Mouse (Mus musculus) embryonic facial prominence, embryonic 11.5 days (tissue): ENCODE results near the gene Dynlrb1. TPM values are rescaled to one million over a fixed set of nuclear protein-coding genes. Genes with fewer than 3 reads are reported as not detected.

Experiments used
- ATAC-seq: fragments of 200-750 bp; cut with Nextera tagmentation; replicated peaks from 2 replicates; pipeline ENCODE4 v1.8.0; 2017; ENCODE audit warnings: low read depth; ENCODE audit not compliant: insufficient number of reproducible peaks, low FRiP score, low TSS enrichment
- DNase-seq: peaks from one replicate; pipeline ENCODE4 v3.0.0-alpha.2; 2015; ENCODE audit warnings: low spot score
- H3K27ac ChIP-seq: fragments of 300-500 bp; sonication (generic); replicated peaks from 2 replicates; pipeline ENCODE4 v1.5.1; 2014; ENCODE audit warnings: mild to moderate bottlenecking, low read depth, low read length, control low read depth
- H3K27me3 ChIP-seq: fragments of 300-500 bp; sonication (generic); 2 replicates; pipeline ENCODE4 v1.6.1; 2014; ENCODE audit warnings: mild to moderate bottlenecking, low read length, moderate library complexity, mixed read lengths; ENCODE audit not compliant: control insufficient read depth, insufficient read depth
- H3K36me3 ChIP-seq: fragments of 300-500 bp; sonication (generic); replicated peaks from 2 replicates; pipeline ENCODE4 v1.6.1; 2014; ENCODE audit warnings: low read depth, mild to moderate bottlenecking, low read length, moderate library complexity, mixed read lengths; ENCODE audit not compliant: control insufficient read depth, insufficient read depth
- H3K4me1 ChIP-seq: fragments of 300-500 bp; sonication (generic); 2 replicates; pipeline ENCODE4 v1.6.1; 2014; ENCODE audit warnings: low read length, mixed read lengths; ENCODE audit not compliant: control insufficient read depth, insufficient read depth
- H3K4me2 ChIP-seq: fragments of 300-500 bp; sonication (generic); 2 replicates; pipeline ENCODE4 v1.6.1; 2014; ENCODE audit warnings: low read depth, mild to moderate bottlenecking, control low read depth, low read length, moderate library complexity
- H3K4me3 ChIP-seq: fragments of 300-500 bp; sonication (generic); 2 replicates; pipeline ENCODE4 v1.5.1; 2014; ENCODE audit warnings: low read depth, low read length, control low read depth
- H3K9ac ChIP-seq: fragments of 300-500 bp; sonication (generic); replicated peaks from 2 replicates; pipeline ENCODE4 v1.6.1; 2014; ENCODE audit warnings: mild to moderate bottlenecking, control low read depth, low read length
- H3K9me3 ChIP-seq: fragments of 300-500 bp; sonication (generic); replicated peaks from 2 replicates; pipeline ENCODE4 v1.6.1; 2016; ENCODE audit warnings: mild to moderate bottlenecking, low read length, inconsistent platforms, mixed read lengths; ENCODE audit not compliant: control insufficient read depth
- WGBS: fragments of 180-500 bp; shearing (Covaris S2); extraction: QIAGEN DNeasy Blood & Tissue Kit; methylation state at CpG from one replicate; pipeline ENCODE4 v1.1.7; 2014; 5-methylcytosine and 5-hydroxymethylcytosine counted together
- polyA plus RNA-seq: library from polyadenylated mRNA; unstranded; fragments of >200 nt; fragmentation: Nextera tagmentation; extraction: Ambion mirVana; gene quantifications from 2 replicates; pipeline ENCODE4 v1.2.1, GENCODE M21; 2014

Dynlrb1 gene
- 515 and 533 TPM in 2 replicates for polyA plus RNA-seq

DNA sequence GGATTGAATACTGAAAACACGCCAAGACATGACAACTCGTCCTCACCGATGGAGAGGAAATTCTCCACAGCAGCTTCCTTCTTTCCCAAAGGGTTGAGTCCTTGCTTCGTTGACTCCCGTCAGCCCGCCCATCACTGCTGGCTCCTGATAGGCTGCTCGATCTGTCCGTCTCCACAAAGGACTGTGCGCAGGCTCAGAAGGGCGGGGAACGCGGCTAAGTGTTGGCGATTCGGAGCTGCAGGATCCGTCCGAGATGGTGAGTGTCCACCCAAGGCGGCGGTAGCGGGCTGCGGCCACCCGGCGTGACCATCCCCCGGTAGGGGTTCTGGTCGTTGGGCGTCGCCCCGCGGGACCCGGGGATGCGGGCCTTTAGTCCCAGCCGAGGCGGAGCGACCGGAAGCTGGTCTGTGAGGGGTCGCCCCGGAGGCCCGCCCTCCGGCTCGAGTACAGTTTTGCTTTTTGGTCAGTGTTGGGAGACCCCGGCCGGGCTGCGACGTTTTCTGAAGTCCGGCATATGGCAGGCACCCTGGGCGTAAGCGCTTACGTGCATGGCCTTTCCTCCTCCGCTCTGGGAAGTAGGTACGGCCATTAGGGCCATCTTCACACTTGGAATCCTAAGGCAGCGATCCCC, at the start of gene Dynlrb1:
TSS of gene Dynlrb1 (plus strand) at position 172 of the 631 bp plus-strand sequence.
- H3K9me3 ChIP-seq, result no peaks in the 10 kb centered on the region
- no peaks in the 10 kb centered on the region for H3K27me3 ChIP-seq
- WGBS, result under 1% methylated on average over 50 of the region's 50 CpGs
- peak within 1 kb of the TSS; percentile 67 for H3K4me3 ChIP-seq
- peak within 1 kb of the TSS; percentile 87 for H3K27ac ChIP-seq
- ATAC-seq (peak; percentile 98), DNase-seq (peak; percentile 98)
- peak within 1 kb of the TSS; percentile 83 for H3K9ac ChIP-seq
- peaks cover 2% of the 10 kb centered on the region; the same call in 1 of the 2 replicates for H3K4me1 ChIP-seq
- H3K4me2 ChIP-seq, result peak within 1 kb of the TSS; percentile 80
- H3K36me3 ChIP-seq, result no peaks in the 10 kb centered on the region

- Histone ChIP-seq H3K36me3 (peaks cover 9% of the 10 kb centered on the region; the same call in 1 of the 2 replicates), H3K27ac (no peak overlapping the region), H3K4me1 (no peaks in the 10 kb centered on the region), H3K4me3 (no peak overlapping the region), H3K9ac (no peak overlapping the region), H3K4me2 (no peak overlapping the region), H3K9me3 (no peaks in the 10 kb centered on the region), H3K27me3 (no peaks in the 10 kb centered on the region)
- 84% methylated on average over 2 of the region's 2 CpGs for WGBS
- no peak for ATAC-seq
- DNase-seq, result peak; percentile 30
These were observed 28.9 kb upstream of the Dynlrb1 start for GRCm38 (mm10) chr2:155207419-155207818.

- H3K36me3 ChIP-seq, result peaks cover 2% of the 10 kb centered on the region; the same call in 1 of the 2 replicates
- no peak overlapping the region for H3K9ac ChIP-seq
- no peaks in the 10 kb centered on the region for H3K27me3 ChIP-seq
- H3K4me1 ChIP-seq, result no peaks in the 10 kb centered on the region
- H3K4me3 ChIP-seq, result no peak overlapping the region
- no peak overlapping the region for H3K27ac ChIP-seq
- H3K9me3 ChIP-seq, result no peaks in the 10 kb centered on the region
- no peak overlapping the region for H3K4me2 ChIP-seq
- 92% methylated on average over 2 of the region's 2 CpGs for WGBS
- no peak for ATAC-seq
- no peak for DNase-seq
These were observed 13.2 kb upstream of the Dynlrb1 start for GRCm38 (mm10) chr2:155223145-155223544.

GRCm38 (mm10) chr2:155224721-155225120, 11.6 kb upstream of the Dynlrb1 start:
- no peak overlapping the region for H3K4me3 ChIP-seq
- ATAC-seq, result no peak
- H3K27me3 ChIP-seq, result no peaks in the 10 kb centered on the region
- H3K9ac ChIP-seq, result no peak overlapping the region
- 90% methylated on average over 7 of the region's 7 CpGs for WGBS
- DNase-seq, result no peak
- no peaks in the 10 kb centered on the region; the same call in 1 of the 2 replicates for H3K36me3 ChIP-seq
- no peaks in the 10 kb centered on the region for H3K9me3 ChIP-seq
- no peaks in the 10 kb centered on the region for H3K4me1 ChIP-seq
- no peak overlapping the region for H3K4me2 ChIP-seq
- no peak overlapping the region for H3K27ac ChIP-seq

DNA sequence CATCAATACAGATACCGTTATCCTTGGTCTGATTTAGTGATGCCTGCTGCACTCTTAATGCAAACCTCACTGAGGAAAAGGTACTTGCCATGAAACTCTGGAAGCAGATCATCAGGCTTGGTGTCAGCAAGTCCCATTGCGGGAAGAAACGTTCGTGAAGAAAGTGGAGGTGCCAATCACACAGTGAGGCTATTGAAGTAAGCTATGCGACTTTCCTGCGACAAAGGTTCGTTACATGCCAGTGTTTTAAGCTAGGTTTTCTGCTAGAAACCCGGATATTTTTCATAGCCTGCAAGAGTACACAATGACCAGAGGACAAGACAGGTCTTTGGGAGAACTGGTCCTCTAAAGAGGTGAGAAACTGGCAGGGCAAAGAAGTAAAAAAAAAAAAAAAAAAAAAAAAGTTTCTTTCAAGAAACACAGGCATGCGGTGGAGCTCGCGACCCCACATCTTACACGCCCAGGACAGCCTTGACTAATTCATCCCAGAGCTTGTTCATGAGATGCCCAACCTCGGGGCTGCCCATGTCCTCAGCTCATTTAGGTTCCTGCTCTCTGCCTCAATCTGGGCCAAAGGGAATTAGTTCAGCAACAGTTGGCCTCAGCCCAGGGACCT, 479 bp upstream of the Dynlrb1 start:
- WGBS, result 5% methylated on average over 13 of the region's 13 CpGs

DNA sequence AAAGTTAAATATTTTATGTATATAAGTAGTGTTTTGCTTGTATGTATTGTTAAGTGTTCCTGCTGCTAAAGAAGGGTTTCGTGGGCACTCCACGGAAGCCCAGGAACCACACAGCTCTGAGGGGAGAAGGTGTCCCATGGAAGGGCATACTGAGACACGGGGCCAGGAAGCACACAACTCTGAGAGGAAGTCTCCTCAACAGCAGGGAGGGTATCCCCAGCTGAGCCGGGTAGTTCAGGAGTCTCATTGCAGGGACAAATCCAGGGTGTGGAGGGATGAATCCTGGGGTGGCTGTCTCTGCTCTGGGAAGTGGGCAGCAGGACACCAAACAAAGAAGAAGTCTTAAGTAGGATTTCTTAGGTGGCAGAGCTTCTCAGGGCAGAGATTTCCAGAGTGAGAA, 943 bp downstream of the Dynlrb1 start:
- Histone ChIP-seq H3K4me2 (peak overlapping the region; percentile 80), H3K27ac (no peak overlapping the region), H3K4me3 (peak overlapping the region; percentile 67), H3K27me3 (no peaks in the 10 kb centered on the region), H3K36me3 (no peaks in the 10 kb centered on the region), H3K9ac (peak overlapping the region; percentile 83), H3K4me1 (peaks cover 2% of the 10 kb centered on the region; the same call in 1 of the 2 replicates), H3K9me3 (no peaks in the 10 kb centered on the region)
- WGBS, result 22% methylated on average over 4 of the region's 4 CpGs
- DNase-seq (no peak), ATAC-seq (no peak)

More for the DNA sequence above, 479 bp upstream of the Dynlrb1 start:
- ATAC-seq (peak; percentile 87), DNase-seq (peak; percentile 82)
- H3K27ac ChIP-seq, result peak overlapping the region; percentile 87
- H3K4me3 ChIP-seq, result peak overlapping the region; percentile 67
- no peaks in the 10 kb centered on the region for H3K36me3 ChIP-seq
- H3K9ac ChIP-seq, result peak overlapping the region; percentile 83
- no peaks in the 10 kb centered on the region for H3K9me3 ChIP-seq
- peaks cover 2% of the 10 kb centered on the region; the same call in 1 of the 2 replicates for H3K4me1 ChIP-seq
- peak overlapping the region; percentile 60 for H3K4me2 ChIP-seq
- no peaks in the 10 kb centered on the region for H3K27me3 ChIP-seq

- Histone ChIP-seq H3K27ac (no peak overlapping the region), H3K4me3 (no peak overlapping the region), H3K4me2 (no peak overlapping the region), H3K9me3 (no peaks in the 10 kb centered on the region), H3K4me1 (peaks cover 2% of the 10 kb centered on the region; the same call in 1 of the 2 replicates), H3K27me3 (no peaks in the 10 kb centered on the region), H3K36me3 (peaks cover 2% of the 10 kb centered on the region; the same call in 1 of the 2 replicates), H3K9ac (no peak overlapping the region)
- 75% methylated on average over 4 of the region's 4 CpGs for WGBS
- ATAC-seq (no peak), DNase-seq (no peak)
These were observed 4.6 kb downstream of the Dynlrb1 start for GRCm38 (mm10) chr2:155240915-155241314.

- no peak overlapping the region for H3K4me3 ChIP-seq
- H3K9ac ChIP-seq, result no peak overlapping the region
- peaks cover 7% of the 10 kb centered on the region for H3K36me3 ChIP-seq
- no peak overlapping the region for H3K27ac ChIP-seq
- H3K4me1 ChIP-seq, result no peaks in the 10 kb centered on the region
- ATAC-seq (no peak), DNase-seq (no peak)
- H3K4me2 ChIP-seq, result no peak overlapping the region
- 92% methylated on average over 7 of the region's 7 CpGs for WGBS
- H3K9me3 ChIP-seq, result no peaks in the 10 kb centered on the region
- no peaks in the 10 kb centered on the region for H3K27me3 ChIP-seq
These were observed 6.0 kb downstream of the Dynlrb1 start for GRCm38 (mm10) chr2:155242296-155242855.
